Mouse (Mus musculus) hindbrain, embryonic 12.5 days (tissue): Measurements from ENCODE around the gene Pigh. TPM values are rescaled to one million over a fixed set of nuclear protein-coding genes. Genes with fewer than 3 reads are reported as not detected.

Source experiments
- ATAC-seq: fragments of 200-750 bp; cut with Nextera tagmentation; 2 replicates; pipeline ENCODE4 v1.8.0; 2017; ENCODE audit warnings: moderate TSS enrichment; ENCODE audit not compliant: low FRiP score
- H3K27ac ChIP-seq: fragments of 300-500 bp; sonication (generic); 2 replicates; pipeline ENCODE4 v1.5.1; 2016; ENCODE audit warnings: mild to moderate bottlenecking
- H3K27me3 ChIP-seq: fragments of 300-500 bp; sonication (generic); 2 replicates; pipeline ENCODE4 v1.6.1; 2016; ENCODE audit warnings: mild to moderate bottlenecking
- H3K36me3 ChIP-seq: fragments of 300-500 bp; sonication (generic); 2 replicates; pipeline ENCODE4 v1.6.1; 2016; ENCODE audit warnings: mild to moderate bottlenecking
- H3K4me1 ChIP-seq: fragments of 300-500 bp; sonication (generic); 2 replicates; pipeline ENCODE4 v1.6.1; 2016
- H3K4me2 ChIP-seq: fragments of 300-500 bp; sonication (generic); replicated peaks from 2 replicates; pipeline ENCODE4 v1.6.1; 2016; ENCODE audit warnings: mild to moderate bottlenecking
- H3K4me3 ChIP-seq: fragments of 300-500 bp; sonication (generic); 2 replicates; pipeline ENCODE4 v1.5.1; 2016; ENCODE audit warnings: mild to moderate bottlenecking
- H3K9ac ChIP-seq: fragments of 300-500 bp; sonication (generic); 2 replicates; pipeline ENCODE4 v1.6.1; 2016; ENCODE audit warnings: mild to moderate bottlenecking, moderate library complexity
- H3K9me3 ChIP-seq: fragments of 300-500 bp; sonication (generic); replicated peaks from 2 replicates; pipeline ENCODE4 v1.6.1; 2016; ENCODE audit warnings: mild to moderate bottlenecking
- WGBS: fragments of 180-500 bp; shearing (Covaris S2); methylation state at CpG from one replicate; pipeline ENCODE4 v1.1.7; 2016; 5-methylcytosine and 5-hydroxymethylcytosine counted together
- polyA plus RNA-seq: library from polyadenylated mRNA; unstranded; fragments of >200 nt; fragmentation: Nextera tagmentation; extraction: Ambion mirVana; gene quantifications from 2 replicates; pipeline ENCODE4 v1.2.1, GENCODE M21; 2016

The Pigh gene
- polyA plus RNA-seq, 1 experiment from 2014 or later, result 27.1 TPM

GRCm38 (mm10) chr12:79060766-79061652 is 28.4 kb downstream of the Pigh start:
- no peaks in the 10 kb centered on the region for H3K27me3 ChIP-seq

GRCm38 (mm10) chr12:79060134-79060533 is 29.3 kb downstream of the Pigh start:
- Histone ChIP-seq H3K4me3 (no peak overlapping the region), H3K27me3 (no peaks in the 10 kb centered on the region), H3K9me3 (no peaks in the 10 kb centered on the region), H3K36me3 (peaks cover 26% of the 10 kb centered on the region), H3K4me1 (no peaks in the 10 kb centered on the region), H3K9ac (no peak overlapping the region), H3K27ac (no peak overlapping the region), H3K4me2 (no peak overlapping the region)
- no peak for ATAC-seq
- WGBS, result 89% methylated on average over 9 of the region's 9 CpGs

More at GRCm38 (mm10) chr12:79060766-79061652, 28.4 kb downstream of the Pigh start:
- Histone ChIP-seq H3K4me1 (no peaks in the 10 kb centered on the region), H3K9me3 (no peaks in the 10 kb centered on the region), H3K4me3 (no peak overlapping the region), H3K9ac (no peak overlapping the region), H3K27ac (no peak overlapping the region), H3K4me2 (no peak overlapping the region), H3K36me3 (peaks cover 25% of the 10 kb centered on the region)
- no peak for ATAC-seq
- 82% methylated on average over 7 of the region's 7 CpGs for WGBS

GRCm38 (mm10) chr12:79059573-79059972 is 29.9 kb downstream of the Pigh start:
- WGBS, result 73% methylated on average over 6 of the region's 6 CpGs
- Histone ChIP-seq H3K27ac (no peak overlapping the region), H3K4me1 (no peaks in the 10 kb centered on the region), H3K4me3 (no peak overlapping the region), H3K9ac (no peak overlapping the region), H3K36me3 (peaks cover 28% of the 10 kb centered on the region), H3K9me3 (no peaks in the 10 kb centered on the region), H3K27me3 (no peaks in the 10 kb centered on the region), H3K4me2 (no peak overlapping the region)
- ATAC-seq, result no peak

GRCm38 (mm10) chr12:79055276-79055675 is 34.2 kb downstream of the Pigh start:
- WGBS, result 89% methylated on average over 7 of the region's 7 CpGs
- no peak overlapping the region for H3K27ac ChIP-seq

GRCm38 (mm10) chr12:79052073-79052472 is 37.4 kb downstream of the Pigh start:
- peaks cover 35% of the 10 kb centered on the region for H3K36me3 ChIP-seq
- no peaks in the 10 kb centered on the region for H3K27me3 ChIP-seq
- ATAC-seq, result no peak
- 90% methylated on average over 2 of the region's 2 CpGs for WGBS
- H3K27ac ChIP-seq, result no peak overlapping the region
- no peak overlapping the region for H3K4me3 ChIP-seq
- H3K9ac ChIP-seq, result no peak overlapping the region
- H3K9me3 ChIP-seq, result no peaks in the 10 kb centered on the region
- no peaks in the 10 kb centered on the region for H3K4me1 ChIP-seq
- H3K4me2 ChIP-seq, result no peak overlapping the region

More at GRCm38 (mm10) chr12:79055276-79055675, 34.2 kb downstream of the Pigh start:
- H3K27me3 ChIP-seq, result no peaks in the 10 kb centered on the region
- no peak for ATAC-seq
- H3K9ac ChIP-seq, result no peak overlapping the region
- no peaks in the 10 kb centered on the region for H3K4me1 ChIP-seq
- peaks cover 34% of the 10 kb centered on the region for H3K36me3 ChIP-seq
- no peak overlapping the region for H3K4me2 ChIP-seq
- no peaks in the 10 kb centered on the region for H3K9me3 ChIP-seq
- H3K4me3 ChIP-seq, result no peak overlapping the region

DNA sequence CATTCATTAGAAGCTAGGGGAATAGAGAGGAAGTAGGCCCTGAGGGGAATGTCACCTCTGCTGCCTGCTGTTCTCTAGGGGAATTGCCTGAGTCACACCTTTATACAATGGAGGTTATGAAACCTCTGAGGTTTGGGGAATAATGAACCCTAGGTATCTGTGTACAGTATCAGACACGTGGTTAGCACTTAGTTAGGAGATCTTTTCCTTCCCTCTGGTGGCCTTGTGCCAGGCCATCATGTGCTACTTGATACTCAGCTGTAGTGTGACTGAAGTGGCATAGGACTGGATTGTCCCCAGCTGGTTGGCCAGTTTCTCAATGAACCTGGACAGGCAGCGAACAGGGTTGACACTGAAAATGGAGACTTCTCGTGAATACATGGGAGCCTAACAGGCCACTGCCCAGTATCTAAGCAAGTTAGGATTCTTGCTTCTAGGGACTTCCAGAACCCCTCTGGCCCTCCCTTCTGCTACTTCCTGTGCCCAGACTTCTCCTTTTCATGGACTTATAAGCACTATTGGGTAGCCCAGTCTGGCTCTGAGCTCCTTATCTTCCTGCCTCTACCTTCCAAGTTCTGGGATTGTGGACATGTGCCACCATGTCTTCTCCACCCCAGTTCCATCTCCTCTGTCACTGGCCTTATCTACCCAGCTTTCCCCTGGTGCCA is 38.8 kb downstream of the Pigh start:
- no peak overlapping the region for H3K9ac ChIP-seq
- WGBS, result 83% methylated on average over 3 of the region's 3 CpGs
- no peaks in the 10 kb centered on the region for H3K27me3 ChIP-seq
- no peaks in the 10 kb centered on the region for H3K4me1 ChIP-seq
- H3K36me3 ChIP-seq, result peaks cover 38% of the 10 kb centered on the region
- no peaks in the 10 kb centered on the region for H3K9me3 ChIP-seq
- H3K4me2 ChIP-seq, result no peak overlapping the region
- ATAC-seq, result no peak
- no peak overlapping the region for H3K4me3 ChIP-seq
- H3K27ac ChIP-seq, result no peak overlapping the region

GRCm38 (mm10) chr12:79049807-79050206 is 39.6 kb downstream of the Pigh start:
- Histone ChIP-seq H3K4me2 (no peak overlapping the region), H3K27ac (no peak overlapping the region), H3K36me3 (peaks cover 41% of the 10 kb centered on the region), H3K4me1 (no peaks in the 10 kb centered on the region), H3K9ac (no peak overlapping the region), H3K4me3 (no peak overlapping the region), H3K9me3 (no peaks in the 10 kb centered on the region), H3K27me3 (no peaks in the 10 kb centered on the region)
- ATAC-seq, result no peak
- 73% methylated on average over 2 of the region's 2 CpGs for WGBS

- Histone ChIP-seq H3K4me1 (no peaks in the 10 kb centered on the region), H3K9me3 (no peaks in the 10 kb centered on the region), H3K27me3 (no peaks in the 10 kb centered on the region), H3K36me3 (peaks cover 32% of the 10 kb centered on the region; the same call in 1 of the 2 replicates), H3K9ac (no peak overlapping the region), H3K27ac (no peak overlapping the region), H3K4me3 (no peak overlapping the region), H3K4me2 (no peak overlapping the region)
- ATAC-seq, result no peak
- 95% methylated on average over 1 of the region's 1 CpGs for WGBS
These were observed 40.6 kb downstream of the Pigh start for GRCm38 (mm10) chr12:79048898-79049297.

GRCm38 (mm10) chr12:79047203-79047602 is 42.2 kb downstream of the Pigh start:
- Histone ChIP-seq H3K4me1 (no peaks in the 10 kb centered on the region), H3K27me3 (no peaks in the 10 kb centered on the region), H3K4me2 (no peak overlapping the region), H3K9me3 (no peaks in the 10 kb centered on the region), H3K36me3 (peaks cover 32% of the 10 kb centered on the region; the same call in 1 of the 2 replicates), H3K4me3 (no peak overlapping the region), H3K27ac (no peak overlapping the region), H3K9ac (no peak overlapping the region)
- ATAC-seq, result no peak
- WGBS, result 86% methylated on average over 7 of the region's 7 CpGs

- H3K4me3 ChIP-seq, result no peak overlapping the region
- no peak for ATAC-seq
- H3K27me3 ChIP-seq, result no peaks in the 10 kb centered on the region
- no peaks in the 10 kb centered on the region for H3K9me3 ChIP-seq
- WGBS, result 76% methylated on average over 6 of the region's 6 CpGs
- peaks cover 32% of the 10 kb centered on the region; the same call in 1 of the 2 replicates for H3K36me3 ChIP-seq
- no peak overlapping the region for H3K9ac ChIP-seq
- no peaks in the 10 kb centered on the region for H3K4me1 ChIP-seq
- no peak overlapping the region for H3K27ac ChIP-seq
- no peak overlapping the region for H3K4me2 ChIP-seq
These were observed 43.3 kb downstream of the Pigh start for GRCm38 (mm10) chr12:79046171-79046570.

- 82% methylated on average over 8 of the region's 8 CpGs for WGBS
- H3K4me1 ChIP-seq, result no peaks in the 10 kb centered on the region
- H3K9me3 ChIP-seq, result no peaks in the 10 kb centered on the region
- no peak overlapping the region for H3K27ac ChIP-seq
- no peak overlapping the region for H3K9ac ChIP-seq
- no peak for ATAC-seq
- no peak overlapping the region for H3K4me2 ChIP-seq
- no peaks in the 10 kb centered on the region for H3K27me3 ChIP-seq
- H3K36me3 ChIP-seq, result peaks cover 22% of the 10 kb centered on the region; the same call in 1 of the 2 replicates
- no peak overlapping the region for H3K4me3 ChIP-seq
These were observed 44.8 kb downstream of the Pigh start for GRCm38 (mm10) chr12:79044668-79045067.

GRCm38 (mm10) chr12:79041436-79041835 is 48.0 kb downstream of the Pigh start:
- H3K27ac ChIP-seq, result no peak overlapping the region
- no peak for ATAC-seq

More at GRCm38 (mm10) chr12:79041436-79041835, 48.0 kb downstream of the Pigh start:
- Histone ChIP-seq H3K4me3 (no peak overlapping the region), H3K4me2 (no peak overlapping the region), H3K4me1 (no peaks in the 10 kb centered on the region), H3K9ac (no peak overlapping the region), H3K27me3 (no peaks in the 10 kb centered on the region), H3K36me3 (peaks cover 15% of the 10 kb centered on the region; the same call in 1 of the 2 replicates), H3K9me3 (no peaks in the 10 kb centered on the region)
